Mouse (Mus musculus): ENCODE results near the gene Fignl1. TPM values are rescaled to one million over a fixed set of nuclear protein-coding genes. Genes with fewer than 3 reads are reported as not detected.

Gene Fignl1
- total and polyA plus RNA-seq, 3 experiments: 82.8 to 189 (median 98.5) TPM

GRCm38 (mm10) chr11:11809404-11810175, 828 bp upstream of the Fignl1 start:
- DNase-seq (ENCODE audit: extremely low read depth): peak; percentile 56
- dilution Hi-C loops (cut with MboI; ENCODE audit: extremely low pct_ligation_motif_present, extremely low pct_unique_long_range_greater_than_20kb, low sequenced_read_pairs): loop anchor here (25.0 kb wide), 1 partner anchor 153 kb away; no protein-coding TSS in a partner anchor

DNA sequence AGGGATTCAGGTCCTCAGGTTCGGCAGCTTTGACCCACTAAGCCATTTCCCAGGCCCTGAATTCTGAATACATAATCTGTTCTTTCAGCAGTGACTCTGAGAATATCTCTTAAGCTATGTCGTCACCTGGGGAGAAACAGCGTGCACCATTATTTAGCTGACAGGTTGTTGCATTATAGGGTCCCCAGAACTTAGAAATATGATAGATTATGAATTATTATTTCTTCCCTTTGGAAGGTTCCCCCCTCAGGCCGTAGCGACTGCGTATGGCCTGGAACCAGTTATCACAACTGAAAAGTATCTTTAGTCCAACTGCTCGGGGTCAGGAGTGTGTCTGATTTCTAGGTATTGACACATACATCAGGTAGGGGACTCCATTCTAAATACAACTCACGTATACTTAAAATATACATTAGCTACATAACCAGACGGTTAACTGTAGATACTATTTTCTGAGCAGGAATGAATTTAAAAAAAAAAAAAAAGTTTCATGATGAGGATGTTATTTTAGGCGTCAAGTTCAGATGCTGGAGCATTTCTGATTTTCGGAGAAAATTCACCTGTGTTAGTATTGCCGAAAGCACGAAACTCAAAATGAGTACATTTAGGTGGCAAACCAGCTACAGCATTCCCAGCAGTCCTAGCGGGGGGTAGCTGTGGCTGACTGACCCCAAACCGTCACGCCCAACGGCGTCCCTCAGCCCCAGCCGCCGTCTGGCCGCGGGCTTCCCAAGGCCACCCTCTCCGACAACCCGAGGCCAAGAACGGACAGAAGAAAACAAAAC, 535 bp downstream of the Fignl1 start:
- H3K4me2 ChIP-seq (ENCODE audit: insufficient read depth, low read depth, poor library complexity, severe bottlenecking): peak overlapping the region; percentile 92
- H3K9me3 ChIP-seq (replicated peaks; ENCODE audit: low read length): no peaks in the 10 kb centered on the region
- peak overlapping the region; percentile 62 to 87 (median 73) for H3K4me3 ChIP-seq (replicated peaks in 1 of 3; ENCODE audit: low read depth in 2 of 3, low read length in 2 of 3, poor library complexity in 1 of 3)
- H3K27me3 ChIP-seq (replicated peaks): no peaks in the 10 kb centered on the region
- in situ Hi-C loops (cut with MboI; ENCODE audit: low pct_ligation_motif_present, low pct_unique_long_range_greater_than_20kb, low sequenced_read_pairs) (loop anchor here (25.0 kb wide), 3 partner anchors 404 to 729 kb away; no protein-coding TSS in a partner anchor), dilution Hi-C loops (cut with MboI; ENCODE audit: extremely low pct_ligation_motif_present, extremely low pct_unique_long_range_greater_than_20kb, low sequenced_read_pairs) (loop anchor here (25.0 kb wide), 1 partner anchor 154 kb away; no protein-coding TSS in a partner anchor)
- TF ChIP-seq IRF4 (IDR thresholded peaks at IDR 0.05; ENCODE audit: low read depth, low read length): peak; percentile 78; the same call in 1 of the 2 replicates
- TF ChIP-seq EP300 (IDR thresholded peaks at IDR 0.05; ENCODE audit: low read length): no peak
- TF ChIP-seq SMC3 (IDR thresholded peaks at IDR 0.05; ENCODE audit: low read depth, low read length): no peak
- peak; percentile 67; the same call in 1 of the 2 replicates for TF ChIP-seq MEF2A (IDR thresholded peaks at IDR 0.05; ENCODE audit: borderline replicate concordance, low read depth, low read length)
- TF ChIP-seq TBP (conservative IDR thresholded peaks at IDR 0.05; ENCODE audit: low read depth, low read length): peak; percentile 78
- no peak for TF ChIP-seq NRF1 (IDR thresholded peaks at IDR 0.05; ENCODE audit: low read depth, low read length)
- TF ChIP-seq CHD2 (IDR thresholded peaks at IDR 0.05; ENCODE audit: low read length): no peak
- TF ChIP-seq POLR2A (IDR thresholded peaks at IDR 0.05; ENCODE audit: low read depth, low read length): no peak; the same call in 1 of the 2 replicates
- no peak for TF ChIP-seq ETS1 (conservative IDR thresholded peaks at IDR 0.05; ENCODE audit: low read depth, low read length)
- TF ChIP-seq ELF1 (IDR thresholded peaks at IDR 0.05; ENCODE audit: low read depth, low read length): no peak
- peak; percentile 93 for TF ChIP-seq CHD1 (IDR thresholded peaks at IDR 0.05; ENCODE audit: low read depth, low read length)
- TF ChIP-seq POLR2AphosphoS2 (IDR thresholded peaks at IDR 0.05; ENCODE audit: low read depth, low read length): peak; percentile 31; the same call in 1 of the 2 replicates
- TF ChIP-seq MAZ (IDR thresholded peaks at IDR 0.05; ENCODE audit: low read depth, low read length): 0 out of 2 replicates have a peak, but pooled peaks have one; percentile 83
- TF ChIP-seq MYC (IDR thresholded peaks at IDR 0.05; ENCODE audit: low read depth, low read length): peak; percentile 57; the same call in 1 of the 2 replicates
- TF ChIP-seq HCFC1 (IDR thresholded peaks at IDR 0.05; ENCODE audit: low read depth, low read length): no peak
- TF ChIP-seq TCF12 (IDR thresholded peaks at IDR 0.05; ENCODE audit: low read depth, low read length): no peak
- no peak for TF ChIP-seq RCOR1 (conservative IDR thresholded peaks at IDR 0.05; ENCODE audit: low read depth, low read length)
- H3K36me3 ChIP-seq (replicated peaks in 1 of 2; ENCODE audit: control insufficient read depth in 1 of 2, insufficient read depth in 1 of 2, low read length in 1 of 2): peaks cover 14 to 27% of the 10 kb centered on the region in 2 experiments
- H3K4me1 ChIP-seq (ENCODE audit: control insufficient read depth in 1 of 2, insufficient read depth in 2 of 2): peaks cover 5 to 62% of the 10 kb centered on the region in 2 experiments
- peak; percentile 55 for DNase-seq (ENCODE audit: extremely low read depth)
- peak overlapping the region; percentile 95 for H3K27ac ChIP-seq (ENCODE audit: insufficient read depth, low read depth)
- peak overlapping the region; percentile 76 for H3K9ac ChIP-seq (ENCODE audit: insufficient read depth, low read depth)
- peaks cover 44% of the 10 kb centered on the region for H3K79me2 ChIP-seq (replicated peaks; ENCODE audit: control insufficient read depth, extremely low read depth, insufficient read depth, poor library complexity, severe bottlenecking)

More at GRCm38 (mm10) chr11:11809404-11810175, 828 bp upstream of the Fignl1 start:
- peak overlapping the region; percentile 99 for H3K4me2 ChIP-seq (ENCODE audit: insufficient read depth, low read depth, poor library complexity, severe bottlenecking)
- peaks cover 3 to 14% of the 10 kb centered on the region in 2 experiments for H3K36me3 ChIP-seq (replicated peaks in 1 of 2; ENCODE audit: control insufficient read depth in 1 of 2, insufficient read depth in 1 of 2, low read length in 1 of 2)
- H3K4me1 ChIP-seq (ENCODE audit: control insufficient read depth in 1 of 2, insufficient read depth in 2 of 2): peaks cover 5 to 49% of the 10 kb centered on the region in 2 experiments
- no peak for TF ChIP-seq ELF1 (IDR thresholded peaks at IDR 0.05; ENCODE audit: low read depth, low read length)
- 0 out of 2 replicates have a peak, but pooled peaks have one; percentile 3 for TF ChIP-seq MAFK (IDR thresholded peaks at IDR 0.05; ENCODE audit: insufficient replicate concordance, low read length)
- TF ChIP-seq HCFC1 (IDR thresholded peaks at IDR 0.05; ENCODE audit: low read depth, low read length): no peak
- 0 out of 2 replicates have a peak, but pooled peaks have one; percentile 67 for TF ChIP-seq TBP (conservative IDR thresholded peaks at IDR 0.05; ENCODE audit: low read depth, low read length)
- TF ChIP-seq MEF2A (IDR thresholded peaks at IDR 0.05; ENCODE audit: borderline replicate concordance, low read depth, low read length): no peak
- peak; percentile 43; the same call in 1 of the 2 replicates for TF ChIP-seq MAX (IDR thresholded peaks at IDR 0.05; ENCODE audit: low read length)
- peak; percentile 62; the same call in 1 of the 2 replicates for TF ChIP-seq CHD1 (IDR thresholded peaks at IDR 0.05; ENCODE audit: low read depth, low read length)
- TF ChIP-seq POLR2A (IDR thresholded peaks at IDR 0.05; ENCODE audit: low read depth, low read length): no peak; the same call in 1 of the 2 replicates
- peak; percentile 76 for TF ChIP-seq ZNF384 (IDR thresholded peaks at IDR 0.05; ENCODE audit: low read depth, low read length)
- no peak for TF ChIP-seq NELFE (IDR thresholded peaks at IDR 0.05; ENCODE audit: low read depth, low read length)
- no peak for TF ChIP-seq ETS1 (conservative IDR thresholded peaks at IDR 0.05; ENCODE audit: low read depth, low read length)
- TF ChIP-seq E2F4 (IDR thresholded peaks at IDR 0.05; ENCODE audit: insufficient replicate concordance, low read depth, low read length): no peak
- peak overlapping the region; percentile 44 for H3K9ac ChIP-seq (ENCODE audit: insufficient read depth, low read depth)
- peaks cover 32% of the 10 kb centered on the region for H3K79me2 ChIP-seq (replicated peaks; ENCODE audit: control insufficient read depth, extremely low read depth, insufficient read depth, poor library complexity, severe bottlenecking)
- H3K27me3 ChIP-seq (replicated peaks): no peaks in the 10 kb centered on the region
- in situ Hi-C loops (cut with MboI; ENCODE audit: low pct_ligation_motif_present, low pct_unique_long_range_greater_than_20kb, low sequenced_read_pairs): loop anchor here (5.0 to 25.0 kb wide), 4 partner anchors 163 to 728 kb away; no protein-coding TSS in a partner anchor
- peak overlapping the region; percentile 59 to 73 (median 62) for H3K4me3 ChIP-seq (replicated peaks in 1 of 3; ENCODE audit: low read depth in 2 of 3, low read length in 2 of 3, poor library complexity in 1 of 3)
- H3K27ac ChIP-seq (ENCODE audit: insufficient read depth, low read depth): peak overlapping the region; percentile 95
- no peaks in the 10 kb centered on the region for H3K9me3 ChIP-seq (replicated peaks; ENCODE audit: low read length)
